Mouse (Mus musculus): ENCODE results near the gene Cd163.
A peak's percentile ranks its signal among the peaks of the same experiment; 100 is the strongest.
"Not testable (repeated sequence)": the region's sequence is repeated elsewhere in the genome, so short reads cannot be mapped to it uniquely, and the experiment has no call there.

The Cd163 gene

DNA sequence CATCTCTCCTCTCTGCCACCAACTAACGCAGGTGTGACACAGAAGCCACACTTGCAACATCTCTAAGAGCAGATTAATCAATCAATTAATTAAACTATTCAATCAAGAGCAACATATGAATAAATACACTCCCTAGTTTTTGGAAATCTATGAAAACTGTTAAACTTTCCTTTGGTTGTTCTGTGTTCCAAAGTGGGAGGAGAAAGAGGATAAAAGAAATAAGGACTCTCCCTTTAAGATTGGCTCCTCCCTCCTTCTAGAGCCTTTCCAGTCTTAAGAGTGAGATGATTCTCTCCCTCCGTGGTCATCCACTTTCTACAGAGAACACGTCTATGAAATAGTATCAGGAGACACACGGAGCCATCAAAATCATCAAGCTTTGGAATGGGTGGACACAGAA lies at the start of gene Cd163:
Cd163 (plus strand) TSS at position 301 of the 400 bp plus-strand sequence.
- DNase-seq (ENCODE audit: low spot score) = no peak

DNA sequence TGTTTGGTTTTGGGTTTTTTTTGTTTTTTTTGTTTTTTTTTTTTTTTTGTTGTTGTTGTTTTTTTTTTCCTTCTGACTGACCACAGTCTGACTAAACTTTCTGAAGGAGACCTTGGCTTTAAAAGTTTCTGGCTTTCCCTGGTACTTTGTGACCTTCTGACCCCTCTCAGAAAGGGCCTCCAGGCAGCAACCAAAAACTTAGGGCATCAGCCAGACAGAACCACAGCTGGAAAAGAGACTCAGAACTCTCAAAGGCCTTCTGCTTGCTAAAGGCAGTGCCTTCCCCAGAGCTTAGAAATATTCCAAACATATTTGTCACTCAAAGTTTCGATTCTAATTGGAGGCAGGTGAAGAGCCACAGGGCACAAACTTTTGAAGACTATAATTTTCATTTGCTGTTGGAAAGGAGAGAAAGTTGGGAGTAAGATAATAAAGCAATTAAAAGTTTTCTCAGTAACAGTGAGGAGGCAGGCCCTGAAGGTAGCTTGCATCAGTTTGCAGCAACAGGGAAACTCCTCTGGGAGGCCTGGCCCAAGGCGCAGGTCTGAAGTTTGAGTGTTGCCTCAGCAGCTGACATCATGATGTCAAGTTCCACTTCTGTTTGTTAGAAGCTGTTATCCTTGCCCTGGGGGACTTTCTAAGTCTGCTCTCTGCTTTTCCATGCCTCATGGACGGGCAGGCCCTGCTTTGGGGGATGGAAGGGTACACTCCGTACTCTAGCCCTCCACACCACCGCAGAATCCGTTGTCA lies 48.6 kb upstream of the Cd163 start:
- DNase-seq (ENCODE audit: low spot score) = no peak

DNA sequence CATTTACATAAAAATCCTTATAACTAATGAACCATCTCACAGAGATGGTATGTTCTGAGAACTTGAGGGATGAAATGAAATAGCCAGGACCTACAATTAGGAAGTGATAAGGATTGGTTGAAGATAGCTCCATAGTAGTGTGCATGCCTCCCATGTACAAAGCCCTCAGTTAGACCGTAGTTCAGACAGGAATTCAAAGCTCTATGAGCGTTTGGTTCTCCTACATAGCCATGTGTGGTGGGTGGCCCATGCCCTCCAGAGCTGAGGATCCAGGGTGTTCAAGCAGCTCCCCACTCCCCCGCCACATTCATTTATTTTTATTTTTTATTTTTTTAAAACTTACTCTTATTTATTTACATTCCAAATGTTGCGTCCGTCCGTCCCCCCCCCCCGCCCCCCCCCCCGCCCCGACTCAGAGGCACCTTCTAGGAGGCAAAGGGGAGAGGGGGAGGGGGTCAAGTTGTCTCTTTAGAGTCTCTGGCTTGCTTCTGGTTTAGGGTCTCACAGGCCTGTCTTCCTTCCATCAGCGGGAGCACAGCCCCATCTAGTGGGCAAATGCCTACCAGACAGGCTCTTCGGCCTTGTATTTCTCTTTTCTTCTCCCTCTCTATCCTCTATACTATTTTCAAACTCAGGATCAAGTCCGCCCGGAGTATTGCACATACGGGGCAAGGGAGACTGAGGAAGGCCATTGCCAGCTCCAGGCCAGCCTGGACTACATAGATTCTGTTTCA lies 44.1 kb upstream of the Cd163 start:
- DNase-seq (ENCODE audit: low spot score) = peak; percentile 52

DNA sequence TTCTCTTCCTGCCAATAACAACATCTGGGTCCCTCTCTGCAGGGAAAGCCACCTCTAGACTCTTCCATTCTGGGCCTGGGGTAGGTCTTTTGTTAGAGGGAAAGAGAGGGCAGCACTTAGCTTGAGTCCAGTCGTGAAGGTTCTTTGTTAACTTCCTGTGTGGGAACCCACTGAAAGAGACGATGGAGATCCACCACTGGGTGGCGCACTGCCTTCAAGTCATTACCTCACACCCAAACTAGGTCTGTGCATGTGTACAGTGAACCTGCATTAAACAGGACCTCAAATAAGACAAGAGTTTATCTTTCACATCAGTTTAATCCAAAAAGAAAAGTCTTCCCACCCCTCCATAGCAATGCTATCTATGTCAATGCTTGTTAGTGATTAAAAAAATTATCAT lies 41.8 kb upstream of the Cd163 start:
- peak; percentile 57 for DNase-seq (ENCODE audit: low spot score)

DNA sequence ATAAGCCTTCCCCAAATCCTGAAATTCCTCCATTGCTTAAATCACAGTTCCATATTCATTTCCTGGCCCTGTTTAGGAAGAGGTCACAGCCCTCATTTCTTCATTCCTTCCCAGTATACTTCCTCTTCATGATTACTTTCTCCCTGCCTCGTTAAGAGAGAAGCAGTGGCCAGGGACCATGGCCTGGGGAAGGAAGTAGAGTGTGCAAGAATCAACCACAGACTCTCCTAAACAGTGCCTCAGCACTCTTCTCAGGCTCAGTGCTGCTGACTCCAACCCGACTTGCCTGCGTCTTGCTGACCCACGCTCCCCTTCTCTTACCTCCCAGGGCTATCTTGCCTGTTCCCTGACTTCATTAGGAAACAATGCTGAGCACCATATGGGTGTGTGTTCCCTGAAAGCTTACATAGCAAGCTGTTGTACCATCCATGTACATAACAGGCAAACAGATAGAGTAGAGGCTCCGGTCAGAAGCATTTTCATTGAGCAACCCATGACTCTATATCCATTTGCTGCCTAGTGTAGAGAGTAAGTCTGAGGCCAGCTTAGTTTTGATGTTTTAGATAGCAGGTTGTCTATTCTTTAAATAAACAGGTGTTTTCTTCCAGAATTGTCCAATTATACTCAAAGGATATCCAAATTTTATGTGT lies 31.1 kb upstream of the Cd163 start:
- DNase-seq (ENCODE audit: low spot score) = no peak

DNA sequence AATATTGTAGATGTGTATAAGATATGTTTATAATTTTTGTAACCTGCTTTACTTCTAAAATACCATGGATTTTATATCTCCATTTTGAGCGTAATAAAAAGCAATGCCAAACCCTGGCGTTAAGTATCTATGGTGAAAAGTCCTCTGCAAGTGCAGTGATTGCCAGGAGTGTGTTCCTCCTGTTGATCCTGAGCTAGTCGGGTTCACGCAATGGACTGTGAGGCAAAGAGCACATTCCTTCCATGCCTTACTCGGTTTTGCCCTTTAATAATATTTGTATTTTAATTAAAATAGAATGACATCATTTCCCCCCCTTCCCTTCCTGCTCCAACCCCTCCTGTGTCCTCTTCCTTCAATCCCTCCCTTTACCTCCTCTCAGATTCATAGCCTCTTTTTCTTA lies 26.8 kb upstream of the Cd163 start:
- DNase-seq (ENCODE audit: low spot score) = no peak

DNA sequence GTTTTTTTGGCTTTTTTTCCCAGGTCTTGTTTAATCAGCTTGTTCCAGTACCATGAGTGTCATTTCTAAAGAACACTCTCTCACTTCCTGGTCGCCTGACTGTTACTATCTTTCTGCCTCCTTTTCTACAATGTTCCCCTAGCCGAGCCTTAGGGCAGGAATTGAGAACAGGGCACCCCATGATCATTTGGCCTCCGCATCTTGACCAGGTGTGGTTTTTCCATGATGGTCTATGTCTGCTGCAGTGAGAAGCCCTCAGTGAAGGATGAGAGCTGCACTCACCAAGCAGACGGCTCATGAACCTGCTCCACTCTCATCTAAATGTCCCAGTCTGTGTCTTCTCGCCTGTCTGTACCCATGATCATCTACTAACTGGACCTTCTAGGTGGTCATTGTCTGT lies 26.2 kb upstream of the Cd163 start:
- DNase-seq (ENCODE audit: low spot score) = no peak

DNA sequence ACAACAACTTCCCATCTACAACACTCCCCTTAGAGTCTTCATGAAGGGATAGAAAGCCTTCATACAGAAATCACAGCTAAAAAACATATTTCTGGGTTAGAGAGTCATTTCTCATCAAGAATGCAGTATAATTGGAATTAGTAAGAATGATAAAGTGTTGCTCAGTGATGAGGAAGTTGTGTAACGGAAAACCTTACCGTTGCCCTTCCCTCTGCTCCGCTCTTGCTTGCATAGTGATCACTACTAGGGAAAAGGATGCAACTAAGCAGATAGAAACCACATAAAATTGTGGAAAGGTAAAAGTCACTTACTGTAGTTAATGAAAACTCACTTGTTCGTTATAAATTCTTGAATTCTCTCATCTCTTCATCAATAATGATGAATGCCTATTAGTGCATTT lies 21.7 kb upstream of the Cd163 start:
- no peak for DNase-seq (ENCODE audit: low spot score)

DNA sequence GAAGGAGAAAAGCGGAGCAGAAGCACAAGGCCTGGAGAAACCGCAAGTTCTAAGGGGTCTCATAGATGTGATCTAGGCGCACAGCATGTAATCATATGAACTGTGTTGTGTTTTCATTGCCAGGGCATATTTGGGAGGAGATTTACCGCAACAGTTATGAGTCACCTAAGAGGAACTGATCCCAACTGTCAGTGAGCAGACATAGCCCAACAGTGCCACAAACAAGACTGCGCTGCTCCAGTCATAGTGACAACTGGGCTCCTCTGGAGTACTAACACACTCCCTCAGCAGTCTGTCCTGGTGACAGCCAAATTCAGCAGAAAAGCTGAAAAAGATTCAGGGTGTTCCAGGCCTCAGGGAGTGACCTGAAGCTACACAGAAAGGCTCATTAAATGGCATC lies 7.1 kb upstream of the Cd163 start:
- DNase-seq (ENCODE audit: low spot score) = not testable (repeated sequence)

DNA sequence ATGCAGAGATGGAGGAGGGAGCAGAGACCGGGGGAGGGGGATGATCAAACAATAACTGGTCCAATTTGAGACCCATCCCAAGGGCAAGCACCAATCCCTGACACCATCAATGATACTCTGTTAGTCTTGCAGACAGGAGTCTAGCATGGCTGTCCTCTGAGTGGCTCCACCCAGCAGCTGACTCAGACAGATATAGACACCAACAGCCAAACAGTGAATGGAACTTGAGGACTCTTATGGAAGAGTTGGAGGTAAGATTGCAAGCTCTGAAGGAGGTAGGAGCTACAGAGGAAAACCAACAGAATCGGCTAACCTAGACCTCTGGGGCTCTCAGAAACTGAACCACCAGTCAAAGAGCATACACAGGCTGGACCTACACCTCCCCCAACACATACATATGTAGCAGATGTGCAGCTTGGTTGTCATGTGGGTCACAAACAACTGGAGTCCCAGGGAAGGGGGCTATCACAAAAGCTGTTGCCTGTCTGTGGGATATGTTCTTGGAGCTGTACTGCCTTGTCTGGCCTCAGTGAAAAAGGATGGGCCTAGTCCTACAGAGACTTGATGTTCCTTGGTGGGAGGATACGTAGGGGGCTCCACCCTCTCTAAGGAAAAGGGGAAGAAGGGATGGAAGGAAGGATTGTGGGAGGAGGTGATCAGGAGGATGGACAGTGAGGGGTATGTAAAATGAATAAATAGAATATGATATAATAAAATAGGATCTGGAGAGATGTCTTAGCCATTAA lies 2.8 kb upstream of the Cd163 start:
- no peak for DNase-seq (ENCODE audit: low spot score)

DNA sequence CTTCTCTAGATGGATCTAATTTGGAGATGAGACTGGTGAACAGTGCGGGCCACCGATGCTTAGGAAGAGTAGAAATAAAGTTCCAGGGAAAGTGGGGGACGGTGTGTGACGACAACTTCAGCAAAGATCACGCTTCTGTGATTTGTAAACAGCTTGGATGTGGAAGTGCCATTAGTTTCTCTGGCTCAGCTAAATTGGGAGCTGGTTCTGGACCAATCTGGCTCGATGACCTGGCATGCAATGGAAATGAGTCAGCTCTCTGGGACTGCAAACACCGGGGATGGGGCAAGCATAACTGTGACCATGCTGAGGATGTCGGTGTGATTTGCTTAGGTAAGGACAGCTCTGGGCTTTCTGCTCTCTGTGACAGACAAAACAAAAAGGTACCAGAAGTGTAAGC lies 4.5 kb downstream of the Cd163 start:
- no peak for DNase-seq (ENCODE audit: low spot score)

DNA sequence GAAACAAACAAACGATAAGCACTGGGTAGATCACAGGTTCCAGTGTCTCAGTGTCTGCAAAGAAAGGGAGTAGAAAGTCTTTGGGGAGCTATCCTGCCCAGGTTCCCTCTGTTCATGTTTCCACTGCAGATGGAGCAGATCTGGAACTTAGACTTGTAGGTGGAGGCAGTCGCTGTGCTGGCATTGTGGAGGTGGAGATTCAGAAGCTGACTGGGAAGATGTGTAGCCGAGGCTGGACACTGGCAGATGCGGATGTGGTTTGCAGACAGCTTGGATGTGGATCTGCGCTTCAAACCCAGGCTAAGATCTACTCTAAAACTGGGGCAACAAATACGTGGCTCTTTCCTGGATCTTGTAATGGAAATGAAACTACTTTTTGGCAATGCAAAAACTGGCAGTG lies 7.8 kb downstream of the Cd163 start:
- no peak for DNase-seq (ENCODE audit: low spot score)

DNA sequence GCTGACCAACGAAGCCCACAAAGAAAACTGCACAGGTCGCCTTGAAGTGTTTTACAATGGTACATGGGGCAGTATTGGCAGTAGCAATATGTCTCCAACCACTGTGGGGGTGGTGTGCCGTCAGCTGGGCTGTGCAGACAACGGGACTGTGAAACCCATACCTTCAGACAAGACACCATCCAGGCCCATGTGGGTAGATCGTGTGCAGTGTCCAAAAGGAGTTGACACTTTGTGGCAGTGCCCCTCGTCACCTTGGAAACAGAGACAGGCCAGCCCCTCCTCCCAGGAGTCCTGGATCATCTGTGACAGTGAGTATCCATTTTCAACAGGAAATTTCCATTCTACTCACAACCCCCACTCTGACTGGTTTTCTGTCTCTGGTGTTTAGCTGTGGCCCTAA lies 15.9 kb downstream of the Cd163 start:
- DNase-seq (ENCODE audit: low spot score) = no peak

DNA sequence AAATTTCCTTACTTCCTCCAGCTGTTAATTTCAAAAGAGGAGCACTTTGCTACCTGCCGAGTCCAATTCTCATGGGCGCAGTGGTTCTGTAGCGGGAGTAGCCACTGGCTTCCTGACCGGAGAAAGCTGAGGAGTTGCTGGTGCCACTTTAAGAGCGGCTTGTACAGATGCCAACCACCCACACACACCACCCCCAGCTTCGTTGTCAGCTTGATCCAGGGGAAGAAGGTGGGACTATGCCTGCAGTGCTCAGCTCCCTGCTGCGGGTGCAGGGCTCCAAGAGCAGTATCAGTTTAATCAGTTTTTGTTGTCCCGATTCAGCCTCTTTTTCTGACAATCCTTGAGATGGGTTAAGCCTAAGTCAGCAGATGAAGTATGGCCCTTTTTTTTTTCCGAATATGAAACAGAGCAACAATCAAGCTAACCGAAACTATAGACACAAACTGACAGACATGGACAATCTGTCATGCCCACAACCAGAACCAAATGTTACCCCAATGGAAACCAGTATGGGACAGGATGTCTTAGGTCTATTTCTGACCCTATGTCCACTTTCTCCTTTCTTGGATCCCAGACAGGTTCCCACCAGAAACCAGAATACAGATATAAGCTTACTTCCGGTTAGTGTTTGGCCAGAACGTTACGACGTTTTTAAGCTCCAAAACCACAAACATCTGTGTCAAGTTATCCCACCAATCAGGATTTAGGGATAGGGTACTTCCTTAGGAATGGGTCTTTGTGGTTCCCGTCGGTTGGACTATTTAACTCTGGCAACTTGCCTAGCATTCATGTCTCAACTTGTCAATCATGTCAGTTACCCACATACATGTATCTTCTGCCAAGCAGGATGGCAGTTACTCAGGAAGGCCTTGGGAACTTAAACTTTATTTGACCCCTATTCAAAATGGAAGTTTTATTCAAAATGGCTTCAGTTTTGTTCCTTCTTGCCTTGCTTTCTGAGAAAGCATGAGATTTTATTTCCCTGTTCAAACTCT lies 17.3 kb downstream of the Cd163 start:
- DNase-seq (ENCODE audit: low spot score) = no peak

DNA sequence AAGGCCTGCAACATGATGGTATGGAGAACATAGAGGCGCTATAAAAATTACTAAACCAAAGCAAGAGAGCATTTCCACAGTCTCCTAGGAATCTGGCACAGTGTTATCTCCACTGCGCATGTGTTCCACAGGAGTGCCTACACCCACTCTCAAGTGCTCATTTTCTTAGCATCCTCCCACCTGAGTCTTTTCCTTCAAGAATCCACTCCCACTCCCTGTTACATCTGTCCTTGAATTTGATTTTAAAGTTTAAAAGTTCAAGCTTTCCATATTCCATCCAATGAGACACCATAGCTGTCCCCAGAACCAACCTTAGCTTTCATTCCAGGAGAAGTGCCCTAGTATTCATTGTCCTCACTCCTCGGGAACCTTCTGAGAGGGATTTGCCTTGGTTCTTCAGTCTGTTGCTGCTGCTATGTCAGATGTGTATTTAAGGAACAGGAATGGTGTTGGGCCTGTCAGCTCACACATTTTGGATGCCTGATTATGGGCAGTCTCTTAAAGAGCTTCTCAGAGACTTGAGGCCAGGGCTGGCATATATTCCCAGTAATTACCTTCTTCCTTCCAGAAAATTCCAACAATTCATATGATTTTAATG lies 24.0 kb downstream of the Cd163 start:
- DNase-seq (ENCODE audit: low spot score) = no peak

DNA sequence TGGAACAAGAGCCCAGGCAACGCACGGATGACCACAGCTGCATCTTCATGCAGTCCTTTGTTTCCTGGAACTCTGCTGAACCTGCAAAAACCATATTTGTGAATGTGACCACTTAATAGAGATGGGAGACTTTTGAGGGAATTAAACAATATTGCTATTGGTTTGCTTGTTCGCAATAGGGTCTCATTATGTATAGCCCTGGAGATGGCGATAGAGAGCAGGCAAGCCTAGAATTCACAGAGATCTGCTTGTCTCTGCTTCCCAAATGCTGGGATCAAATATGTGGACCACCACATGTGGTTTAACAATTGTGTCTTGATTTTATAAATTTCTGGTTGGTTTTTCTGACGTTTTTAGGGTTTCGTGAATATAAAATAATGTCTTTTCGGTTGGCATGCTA lies 25.2 kb downstream of the Cd163 start:
- no peak for DNase-seq (ENCODE audit: low spot score)

DNA sequence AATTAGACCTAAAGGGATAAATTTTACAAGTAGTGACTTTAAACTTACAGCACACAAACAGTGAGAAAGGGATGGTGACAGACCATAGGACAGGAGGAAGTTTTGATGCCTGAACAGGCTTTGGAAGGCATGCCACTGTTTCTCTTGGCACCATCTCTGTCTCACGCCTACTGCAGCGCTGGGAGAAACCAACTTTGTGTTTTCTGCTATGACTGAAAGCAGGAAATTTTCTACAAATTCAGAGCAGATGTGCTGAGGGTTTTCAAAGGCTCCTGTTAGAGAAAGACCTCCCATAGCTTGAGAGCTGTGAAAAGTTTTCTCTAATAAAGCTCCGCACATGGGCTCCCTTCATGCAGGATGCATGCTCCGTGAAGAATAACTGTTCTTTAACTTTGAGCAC lies 40.6 kb downstream of the Cd163 start:
- no peak for DNase-seq (ENCODE audit: low spot score)

DNA sequence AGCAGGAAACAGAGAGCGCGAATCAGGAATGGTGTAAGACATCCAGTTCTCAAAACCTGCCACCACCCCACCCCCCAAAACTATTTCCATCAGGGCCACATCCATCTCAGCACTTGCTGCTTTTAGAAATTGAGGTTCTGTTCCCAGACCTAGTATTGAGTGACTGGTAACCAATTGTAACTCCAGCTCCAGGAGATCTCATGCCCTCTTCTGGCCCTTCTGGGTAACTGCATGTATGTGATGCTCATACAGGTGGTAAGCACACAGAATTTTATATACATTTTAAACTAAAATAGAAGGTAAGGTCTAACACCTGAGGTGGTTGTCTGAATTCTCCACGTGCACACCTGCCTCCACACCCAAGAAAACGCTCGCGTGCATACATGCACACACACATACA lies 42.2 kb downstream of the Cd163 start:
- no peak for DNase-seq (ENCODE audit: low spot score)

DNA sequence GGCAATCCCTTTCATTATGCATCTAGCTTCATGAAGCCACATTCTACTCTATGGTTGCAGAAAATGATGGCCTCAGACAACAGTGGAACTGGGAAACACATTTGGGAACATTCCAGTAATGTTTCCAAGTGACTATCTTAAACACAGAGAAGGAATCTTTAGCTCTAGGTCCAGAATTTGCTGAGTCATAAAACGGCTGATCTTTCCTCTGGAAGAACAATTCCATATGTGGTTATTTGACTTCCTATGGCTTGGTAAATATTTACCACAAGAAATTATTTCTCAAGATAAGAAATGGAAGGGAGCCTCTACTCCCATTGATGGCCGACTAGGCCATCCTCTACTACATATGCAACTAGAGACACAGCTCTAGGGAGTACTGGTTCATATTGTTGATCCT lies 48.8 kb downstream of the Cd163 start:
- DNase-seq (ENCODE audit: low spot score) = no peak

DNA sequence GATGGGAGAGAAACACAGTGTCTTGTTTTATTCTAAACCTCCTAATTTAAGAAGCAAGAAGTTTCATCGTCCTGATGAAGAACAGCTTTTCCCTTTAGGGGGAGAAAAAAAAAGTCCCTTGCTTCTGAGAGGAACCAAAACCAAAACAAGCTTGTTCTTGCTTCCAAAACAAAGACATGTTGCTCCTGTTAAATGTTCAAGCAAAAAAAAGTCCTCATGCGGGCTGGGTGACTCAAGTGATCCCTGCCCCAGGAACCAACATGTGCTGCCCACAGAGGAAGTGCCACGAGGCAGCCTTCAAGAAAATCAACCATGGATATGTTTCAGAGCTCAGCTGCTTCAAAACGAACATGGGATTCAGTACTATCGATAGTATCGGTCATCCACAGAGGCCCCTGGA lies 54.5 kb downstream of the Cd163 start:
- no peak for DNase-seq (ENCODE audit: low spot score)

DNA sequence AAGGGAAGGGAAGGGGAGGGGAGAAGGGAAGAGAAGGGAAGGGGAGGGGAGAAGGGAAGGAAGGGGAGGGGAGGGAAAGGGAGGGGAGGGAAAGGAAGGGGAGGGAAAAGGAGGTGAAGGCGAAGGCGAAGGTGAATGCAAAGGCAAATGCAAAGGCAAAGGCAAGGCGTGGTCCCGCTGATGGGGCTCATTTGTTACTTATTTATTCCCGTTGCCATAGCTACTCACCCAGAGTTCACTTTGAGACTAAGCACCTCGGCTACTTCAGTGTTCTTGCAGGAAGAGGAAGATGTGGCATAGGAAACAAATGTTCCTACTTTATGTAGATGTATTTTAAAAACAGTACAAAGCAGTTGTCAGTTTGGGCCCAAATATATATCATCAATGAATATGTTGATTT lies 56.1 kb downstream of the Cd163 start:
- no peak for DNase-seq (ENCODE audit: low spot score)

All from ovary, postnatal 36 days (tissue).